Mouse (Mus musculus): ENCODE measurements at regions not wholly inside any gene's neighbourhood (a gene's known extent, or its start where the extent isn't known, plus 50 kb on each side); places are given as distances from the start of the nearest gene placed in this dataset.

DNA sequence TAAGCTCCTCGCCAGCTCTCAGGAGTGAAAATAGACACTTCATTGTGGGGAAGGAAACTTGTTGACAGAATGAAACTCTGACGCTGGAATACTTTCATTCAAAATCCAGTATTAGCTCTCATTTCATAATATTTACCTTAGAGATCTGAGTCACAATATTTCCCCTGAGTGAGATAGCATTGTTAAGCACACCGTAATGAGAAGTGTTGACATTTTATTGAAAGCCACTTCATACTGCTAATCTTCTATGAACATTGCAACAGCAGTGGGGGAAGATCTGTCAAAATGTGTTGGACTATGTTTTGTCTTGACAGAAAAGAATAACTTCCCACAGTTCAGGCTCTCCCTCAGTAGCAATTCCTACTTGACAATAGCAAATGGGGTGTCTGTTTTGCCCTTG lies 900.3 kb downstream of the Tmem182 start:
- Histone ChIP-seq H3K27ac (no peak overlapping the region), H3K4me3 (no peak overlapping the region)
- DNase-seq (ENCODE audit: low spot score in 2 of 2) = no peak
- TF ChIP-seq CTCF (conservative IDR thresholded peaks at IDR 0.05) = no peak

DNA sequence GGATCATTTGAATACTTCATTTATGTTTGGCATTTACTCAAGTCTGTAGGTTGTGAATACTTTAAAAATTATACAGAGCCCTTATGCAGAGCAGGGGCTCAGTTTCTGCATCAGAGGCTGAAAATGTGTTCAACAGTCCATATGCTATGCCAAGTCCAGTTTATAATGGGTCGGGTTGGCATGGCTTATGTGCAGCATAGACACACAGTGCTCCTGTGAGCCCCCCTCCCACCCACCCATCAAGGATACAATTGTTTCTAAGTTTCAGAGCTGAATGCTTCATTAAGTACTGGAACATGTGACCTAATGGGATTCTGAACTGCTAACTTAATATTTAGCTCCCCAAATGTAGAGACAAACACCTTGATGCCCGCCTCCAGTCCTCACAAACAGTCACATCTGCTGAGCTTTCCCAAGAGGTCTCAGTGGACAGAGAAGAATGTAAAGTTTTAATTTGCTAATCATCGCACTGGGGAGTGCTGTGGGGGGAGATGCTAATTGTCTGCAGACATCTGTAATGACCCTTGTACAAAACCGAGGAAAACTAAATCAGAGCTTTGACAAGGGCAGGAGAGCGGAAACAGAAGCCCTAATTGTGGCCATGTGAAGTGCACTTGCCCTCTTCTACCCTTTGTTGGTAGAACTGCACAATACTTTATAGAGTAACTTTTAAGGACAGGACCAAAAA lies 937.4 kb downstream of the Tmem182 start:
- TF ChIP-seq CTCF (conservative IDR thresholded peaks at IDR 0.05) = no peak
- no peak for DNase-seq (ENCODE audit: low spot score in 2 of 2)
- Histone ChIP-seq H3K4me3 (no peak overlapping the region), H3K27ac (no peak overlapping the region)

DNA sequence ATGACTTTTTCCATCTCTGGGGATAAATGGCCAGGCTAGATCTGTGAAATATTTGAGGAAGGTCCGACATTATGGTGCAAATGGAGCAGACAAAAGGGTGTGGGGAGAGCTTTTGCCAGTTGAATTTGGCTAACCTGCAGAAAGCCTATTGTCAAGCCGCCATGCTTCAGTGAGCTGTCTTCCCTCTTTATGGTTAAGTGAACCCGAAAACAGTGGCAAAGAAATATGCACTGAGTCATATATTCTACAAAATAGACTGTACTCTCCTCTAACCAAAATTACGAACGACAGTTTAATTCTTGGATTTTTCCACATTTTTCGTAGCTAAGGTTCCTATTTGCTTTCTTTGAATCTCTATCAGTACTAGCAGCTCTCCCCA lies 937.9 kb downstream of the Tmem182 start:
- DNase-seq (ENCODE audit: low spot score in 2 of 2) = no peak
- no peak for TF ChIP-seq CTCF (conservative IDR thresholded peaks at IDR 0.05)
- Histone ChIP-seq H3K4me3 (no peak overlapping the region), H3K27ac (no peak overlapping the region)

DNA sequence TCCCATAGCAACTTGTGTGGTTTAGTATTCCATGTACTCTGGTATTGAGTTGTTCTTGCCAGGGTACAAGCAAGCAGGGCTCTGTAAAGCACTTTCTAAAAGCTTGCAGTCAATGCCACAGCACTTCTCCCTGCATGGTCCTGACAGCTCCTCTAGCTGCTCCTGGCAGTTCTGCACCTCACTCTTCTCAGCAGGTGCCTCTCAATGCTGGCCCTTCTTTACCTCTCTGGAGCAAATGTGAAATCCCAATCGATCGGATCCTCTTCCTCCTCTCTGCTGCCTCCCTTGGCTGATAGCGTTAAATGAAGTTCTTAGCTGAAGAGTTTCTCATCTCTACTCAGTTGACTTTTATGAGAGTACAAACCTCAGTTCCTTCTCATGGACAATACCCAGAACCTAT lies 939.1 kb downstream of the Tmem182 start:
- peak; percentile 42; the same call in 1 of the 2 replicates for TF ChIP-seq CTCF (conservative IDR thresholded peaks at IDR 0.05)
- Histone ChIP-seq H3K27ac (no peak overlapping the region), H3K4me3 (no peak overlapping the region)
- no peak for DNase-seq (ENCODE audit: low spot score in 2 of 2)

DNA sequence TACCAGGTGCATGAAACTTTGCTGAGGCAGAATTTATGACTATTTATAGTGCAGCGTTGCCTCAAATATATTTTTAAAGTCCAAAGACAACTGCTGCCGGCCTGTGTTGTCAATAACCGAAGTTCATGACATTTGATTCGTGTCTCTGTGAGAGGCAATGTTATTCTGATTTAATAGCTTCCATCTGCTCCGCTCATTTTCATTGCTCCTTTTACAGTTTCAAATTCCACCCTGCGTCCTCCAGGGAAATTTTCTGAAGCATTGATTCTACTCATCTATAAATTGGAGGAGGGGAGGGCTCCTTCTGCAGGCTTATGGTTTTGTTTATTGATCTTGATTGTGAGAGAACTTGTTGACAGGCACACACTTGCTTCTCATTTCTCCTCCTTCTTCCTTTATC lies 936.2 kb upstream of the Pou3f3 start:
- no peak overlapping the region for H3K4me3 ChIP-seq

More for the DNA sequence above, 936.2 kb upstream of the Pou3f3 start:
- H3K27ac ChIP-seq = no peak overlapping the region
- no peak for DNase-seq (ENCODE audit: low spot score in 2 of 2)
- TF ChIP-seq CTCF (conservative IDR thresholded peaks at IDR 0.05) = no peak

Measured in layer of hippocampus, adult 2 months (tissue).